Mouse (Mus musculus) brown adipose tissue, adult 24 weeks (tissue): ENCODE data around the gene Phactr1. TPM values are rescaled to one million over a fixed set of nuclear protein-coding genes. Genes with fewer than 3 reads are reported as not detected.

ENCODE experiments used
- H3K27ac ChIP-seq: fragments of 200-500 bp; replicated peaks from 2 replicates; pipeline ENCODE4 v1.5.1; 2012; ENCODE audit warnings: low read depth, mild to moderate bottlenecking, low read length
- H3K4me1 ChIP-seq: fragments of 200-500 bp; 2 replicates; pipeline ENCODE4 v1.6.1; 2012; ENCODE audit warnings: low read length, mixed read lengths; ENCODE audit not compliant: control insufficient read depth, insufficient read depth, insufficient read length
- H3K4me3 ChIP-seq: fragments of 200-500 bp; 2 replicates; pipeline ENCODE4 v1.5.1; 2012; ENCODE audit warnings: low read depth, mild to moderate bottlenecking, low read length, moderate library complexity; ENCODE audit not compliant: insufficient read depth
- polyA plus RNA-seq: library from polyadenylated mRNA; stranded (reverse); fragments of >200 nt; gene quantifications from 2 replicates; pipeline ENCODE4 v1.2.4, GENCODE M21; 2012; ENCODE audit not compliant: missing spikeins, insufficient read depth, insufficient read length

Gene Phactr1
- polyA plus RNA-seq, 1 experiment = 2.1 TPM

- H3K27ac ChIP-seq = no peak overlapping the region
- no peaks in the 10 kb centered on the region for H3K4me1 ChIP-seq
Observed at GRCm38 (mm10) chr13:43134468-43134867, 454.0 kb downstream of the Phactr1 start.

GRCm38 (mm10) chr13:43144720-43145418 is 464.4 kb downstream of the Phactr1 start:
- Histone ChIP-seq H3K27ac (no peak overlapping the region), H3K4me1 (no peaks in the 10 kb centered on the region), H3K4me3 (no peak overlapping the region)

More at GRCm38 (mm10) chr13:43134468-43134867, 454.0 kb downstream of the Phactr1 start:
- H3K4me3 ChIP-seq = no peak overlapping the region

GRCm38 (mm10) chr13:43146515-43147258 is 466.3 kb downstream of the Phactr1 start:
- H3K27ac ChIP-seq = no peak overlapping the region
- no peak overlapping the region for H3K4me3 ChIP-seq
- no peaks in the 10 kb centered on the region for H3K4me1 ChIP-seq

GRCm38 (mm10) chr13:43148692-43149091 is 468.3 kb downstream of the Phactr1 start:
- Histone ChIP-seq H3K4me3 (no peak overlapping the region), H3K4me1 (no peaks in the 10 kb centered on the region), H3K27ac (no peak overlapping the region)

GRCm38 (mm10) chr13:43149661-43150060 is 469.2 kb downstream of the Phactr1 start:
- Histone ChIP-seq H3K27ac (no peak overlapping the region), H3K4me3 (no peak overlapping the region), H3K4me1 (no peaks in the 10 kb centered on the region)

GRCm38 (mm10) chr13:43152005-43152520 is 471.6 kb downstream of the Phactr1 start:
- Histone ChIP-seq H3K4me1 (no peaks in the 10 kb centered on the region), H3K4me3 (no peak overlapping the region), H3K27ac (no peak overlapping the region)

GRCm38 (mm10) chr13:43157370-43157769 is 476.9 kb downstream of the Phactr1 start:
- Histone ChIP-seq H3K4me1 (no peaks in the 10 kb centered on the region), H3K27ac (no peak overlapping the region), H3K4me3 (no peak overlapping the region)

GRCm38 (mm10) chr13:43158281-43158680 is 477.9 kb downstream of the Phactr1 start:
- Histone ChIP-seq H3K27ac (no peak overlapping the region), H3K4me3 (no peak overlapping the region), H3K4me1 (no peaks in the 10 kb centered on the region)

GRCm38 (mm10) chr13:43159429-43159828 is 479.0 kb downstream of the Phactr1 start:
- Histone ChIP-seq H3K27ac (no peak overlapping the region), H3K4me1 (no peaks in the 10 kb centered on the region), H3K4me3 (no peak overlapping the region)

GRCm38 (mm10) chr13:43167721-43168120 is 487.3 kb downstream of the Phactr1 start:
- no peak overlapping the region for H3K4me3 ChIP-seq
- peaks cover 5% of the 10 kb centered on the region; the same call in 1 of the 2 replicates for H3K4me1 ChIP-seq
- H3K27ac ChIP-seq = no peak overlapping the region

- Histone ChIP-seq H3K4me1 (peaks cover 5% of the 10 kb centered on the region; the same call in 1 of the 2 replicates), H3K27ac (peak within 1 kb of the TSS; percentile 93), H3K4me3 (peak within 1 kb of the TSS; percentile 85)
Observed at GRCm38 (mm10) chr13:43171020-43171710, 490.7 kb downstream of the Phactr1 start, which contains the start of gene Tbc1d7. Gene Tbc1d7 (minus strand): TSS chr13:43171501.

GRCm38 (mm10) chr13:43172036-43172713 is 491.8 kb downstream of the Phactr1 start:
- peaks cover 5% of the 10 kb centered on the region; the same call in 1 of the 2 replicates for H3K4me1 ChIP-seq
- H3K4me3 ChIP-seq = peak overlapping the region; percentile 82
- no peak overlapping the region for H3K27ac ChIP-seq

- Histone ChIP-seq H3K4me1 (peaks cover 5% of the 10 kb centered on the region; the same call in 1 of the 2 replicates), H3K27ac (no peak overlapping the region), H3K4me3 (no peak overlapping the region)
Observed at GRCm38 (mm10) chr13:43173262-43173661, 492.8 kb downstream of the Phactr1 start.

GRCm38 (mm10) chr13:43176676-43177075 is 496.3 kb downstream of the Phactr1 start:
- Histone ChIP-seq H3K4me1 (peaks cover 5% of the 10 kb centered on the region; the same call in 1 of the 2 replicates), H3K27ac (no peak overlapping the region), H3K4me3 (no peak overlapping the region)
